Mouse (Mus musculus): ENCODE measurements around the gene 4930505A04Rik. TPM values are rescaled to one million over a fixed set of nuclear protein-coding genes. Genes with fewer than 3 reads are reported as not detected.
"Not testable (repeated sequence)": the region's sequence is repeated elsewhere in the genome, so short reads cannot be mapped to it uniquely, and the experiment has no call there.

The 4930505A04Rik gene
- polyA plus RNA-seq, 1 experiment, result not detected

- no peak for TF ChIP-seq MYOG (IDR thresholded peaks at IDR 0.05; ENCODE audit: control insufficient read depth, extremely low read depth, insufficient read length)
- Histone ChIP-seq H3K79me2 (ENCODE audit: control insufficient read depth, insufficient read depth) (no peaks in the 10 kb centered on the region), H3K27me3 (ENCODE audit: control insufficient read depth, insufficient read depth, insufficient read length) (no peaks in the 10 kb centered on the region), H3K79me3 (ENCODE audit: low read depth) (no peaks in the 10 kb centered on the region), H3K36me3 (ENCODE audit: control insufficient read depth, insufficient read depth) (no peaks in the 10 kb centered on the region), H3K4me3 (ENCODE audit: insufficient read depth, poor library complexity, severe bottlenecking) (no peak overlapping the region), H3ac (ENCODE audit: control insufficient read depth, insufficient read length, low read depth) (no peak overlapping the region)
These were observed 24.1 kb downstream of the 4930505A04Rik start for GRCm38 (mm10) chr11:30447561-30447960.

GRCm38 (mm10) chr11:30444192-30444905, 27.3 kb downstream of the 4930505A04Rik start:
- not testable (repeated sequence) for H3K79me3 ChIP-seq (ENCODE audit: low read depth); H3K27me3 ChIP-seq (ENCODE audit: control insufficient read depth, insufficient read depth, insufficient read length); H3K79me2 ChIP-seq (ENCODE audit: control insufficient read depth, insufficient read depth); H3K4me3 ChIP-seq (ENCODE audit: insufficient read depth, poor library complexity, severe bottlenecking); H3K36me3 ChIP-seq (ENCODE audit: control insufficient read depth, insufficient read depth); H3ac ChIP-seq (ENCODE audit: control insufficient read depth, insufficient read length, low read depth)

- Histone ChIP-seq H3K36me3 (ENCODE audit: control insufficient read depth, insufficient read depth) (no peaks in the 10 kb centered on the region), H3ac (ENCODE audit: control insufficient read depth, insufficient read length, low read depth) (no peak overlapping the region), H3K79me2 (ENCODE audit: control insufficient read depth, insufficient read depth) (no peaks in the 10 kb centered on the region), H3K27me3 (ENCODE audit: control insufficient read depth, insufficient read depth, insufficient read length) (no peaks in the 10 kb centered on the region), H3K79me3 (ENCODE audit: low read depth) (no peaks in the 10 kb centered on the region), H3K4me3 (ENCODE audit: insufficient read depth, poor library complexity, severe bottlenecking) (no peak overlapping the region)
- TF ChIP-seq MAX (IDR thresholded peaks at IDR 0.05), result no peak
- no peak for TF ChIP-seq CEBPB (IDR thresholded peaks at IDR 0.05; ENCODE audit: low read depth)
- TF ChIP-seq MYOD1 (IDR thresholded peaks at IDR 0.05; ENCODE audit: control insufficient read depth, insufficient read length, low read depth), result no peak
- TF ChIP-seq CTCF (IDR thresholded peaks at IDR 0.05; ENCODE audit: control insufficient read depth, insufficient read depth, insufficient read length), result no peak
These were observed 27.9 kb downstream of the 4930505A04Rik start for GRCm38 (mm10) chr11:30443746-30444145.

GRCm38 (mm10) chr11:30433256-30433950, 38.2 kb downstream of the 4930505A04Rik start:
- no peaks in the 10 kb centered on the region for H3K36me3 ChIP-seq (ENCODE audit: control insufficient read depth, insufficient read depth)
- H3K27me3 ChIP-seq (ENCODE audit: control insufficient read depth, insufficient read depth, insufficient read length), result no peaks in the 10 kb centered on the region
- no peaks in the 10 kb centered on the region for H3K79me2 ChIP-seq (ENCODE audit: control insufficient read depth, insufficient read depth)
- H3ac ChIP-seq (ENCODE audit: control insufficient read depth, insufficient read length, low read depth), result no peak overlapping the region
- no peaks in the 10 kb centered on the region for H3K79me3 ChIP-seq (ENCODE audit: low read depth)
- TF ChIP-seq CTCF (IDR thresholded peaks at IDR 0.05; ENCODE audit: control insufficient read depth, insufficient read depth, insufficient read length) (no peak), CEBPB (IDR thresholded peaks at IDR 0.05; ENCODE audit: low read depth) (no peak), FOSL1 (IDR thresholded peaks at IDR 0.05; ENCODE audit: insufficient read depth, low read length, poor library complexity, severe bottlenecking) (no peak), MYOG (IDR thresholded peaks at IDR 0.05; ENCODE audit: control insufficient read depth, extremely low read depth, insufficient read length) (no peak), MYOD1 (IDR thresholded peaks at IDR 0.05; ENCODE audit: control insufficient read depth, insufficient read length, low read depth) (no peak)
- no peak overlapping the region for H3K4me3 ChIP-seq (ENCODE audit: insufficient read depth, poor library complexity, severe bottlenecking)

GRCm38 (mm10) chr11:30405581-30405980, 66.0 kb downstream of the 4930505A04Rik start:
- no peak overlapping the region for H3K4me3 ChIP-seq (ENCODE audit: insufficient read depth, poor library complexity, severe bottlenecking)
- H3K79me3 ChIP-seq (ENCODE audit: low read depth), result no peaks in the 10 kb centered on the region
- no peak overlapping the region for H3ac ChIP-seq (ENCODE audit: control insufficient read depth, insufficient read length, low read depth)
- H3K79me2 ChIP-seq (ENCODE audit: control insufficient read depth, insufficient read depth), result no peaks in the 10 kb centered on the region
- no peak for TF ChIP-seq MYOG (IDR thresholded peaks at IDR 0.05; ENCODE audit: control insufficient read depth, extremely low read depth, insufficient read length)
- no peak for TF ChIP-seq MAX (IDR thresholded peaks at IDR 0.05)
- no peak for TF ChIP-seq MYOD1 (IDR thresholded peaks at IDR 0.05; ENCODE audit: control insufficient read depth, insufficient read length, low read depth)
- TF ChIP-seq FOSL1 (IDR thresholded peaks at IDR 0.05; ENCODE audit: insufficient read depth, low read length, poor library complexity, severe bottlenecking), result no peak
- TF ChIP-seq CEBPB (IDR thresholded peaks at IDR 0.05; ENCODE audit: low read depth), result no peak
- TF ChIP-seq USF1 (IDR thresholded peaks at IDR 0.05; ENCODE audit: low read depth), result no peak
- no peak for TF ChIP-seq CTCF (IDR thresholded peaks at IDR 0.05; ENCODE audit: control insufficient read depth, insufficient read depth, insufficient read length)
- H3K27me3 ChIP-seq (ENCODE audit: control insufficient read depth, insufficient read depth, insufficient read length), result no peaks in the 10 kb centered on the region
- H3K36me3 ChIP-seq (ENCODE audit: control insufficient read depth, insufficient read depth), result no peaks in the 10 kb centered on the region

- H3K79me3 ChIP-seq (ENCODE audit: low read depth), result no peaks in the 10 kb centered on the region
- TF ChIP-seq CEBPB (IDR thresholded peaks at IDR 0.05; ENCODE audit: low read depth) (no peak), FOSL1 (IDR thresholded peaks at IDR 0.05; ENCODE audit: insufficient read depth, low read length, poor library complexity, severe bottlenecking) (no peak), USF1 (IDR thresholded peaks at IDR 0.05; ENCODE audit: low read depth) (no peak)
These were observed 66.9 kb downstream of the 4930505A04Rik start for GRCm38 (mm10) chr11:30404619-30405200.

More at GRCm38 (mm10) chr11:30404619-30405200, 66.9 kb downstream of the 4930505A04Rik start:
- H3ac ChIP-seq (ENCODE audit: control insufficient read depth, insufficient read length, low read depth), result no peak overlapping the region
- no peak overlapping the region for H3K4me3 ChIP-seq (ENCODE audit: insufficient read depth, poor library complexity, severe bottlenecking)
- H3K36me3 ChIP-seq (ENCODE audit: control insufficient read depth, insufficient read depth), result no peaks in the 10 kb centered on the region
- no peaks in the 10 kb centered on the region for H3K27me3 ChIP-seq (ENCODE audit: control insufficient read depth, insufficient read depth, insufficient read length)
- no peaks in the 10 kb centered on the region for H3K79me2 ChIP-seq (ENCODE audit: control insufficient read depth, insufficient read depth)
